Mouse (Mus musculus) heart, adult 2 months (tissue): Measurements from ENCODE around the gene Cdkn2b. TPM values are rescaled to one million over a fixed set of nuclear protein-coding genes. Genes with fewer than 3 reads are reported as not detected.

Experiments used
- DNase-seq, 2 experiments: peaks; one replicate each; pipeline ENCODE4 v3.0.0; 2021
- H3K27ac ChIP-seq: fragments of 200-600 bp; 2 replicates; pipeline ENCODE4 v1.8.1; 2022
- H3K27me3 ChIP-seq: fragments of 200-500 bp; 2 replicates; pipeline ENCODE4 v1.6.1; 2012; ENCODE audit warnings: mild to moderate bottlenecking, low read length, inconsistent platforms, mixed read lengths; ENCODE audit not compliant: control insufficient read depth, insufficient read depth
- H3K36me3 ChIP-seq: fragments of 200-500 bp; 2 replicates; pipeline ENCODE4 v1.6.1; 2012; ENCODE audit warnings: low read length, inconsistent platforms; ENCODE audit not compliant: control insufficient read depth, insufficient read depth
- H3K4me1 ChIP-seq: fragments of 200-500 bp; 2 replicates; pipeline ENCODE4 v1.6.1; 2011; ENCODE audit warnings: low read length; ENCODE audit not compliant: control insufficient read depth, insufficient read depth
- H3K4me3 ChIP-seq: fragments of 200-600 bp; 2 replicates; pipeline ENCODE4 v1.8.1; 2022
- H3K79me2 ChIP-seq: fragments of 200-500 bp; replicated peaks from 2 replicates; pipeline ENCODE4 v1.6.1; 2012; ENCODE audit warnings: mild to moderate bottlenecking, inconsistent platforms, low read length, moderate library complexity, mixed read lengths; ENCODE audit not compliant: control insufficient read depth, insufficient read depth
- H3K9ac ChIP-seq: fragments of 200-500 bp; 2 replicates; pipeline ENCODE4 v1.6.1; 2012; ENCODE audit warnings: low read depth, mild to moderate bottlenecking, control low read depth, inconsistent platforms, low read length, mixed read lengths
- CTCF ChIP-seq: fragments of 200-600 bp; IDR thresholded peaks from 2 replicates; pipeline ENCODE4 v1.8.1; 2022; ENCODE audit warnings: antibody characterized with exemption, mild to moderate bottlenecking, moderate library complexity
- EP300 ChIP-seq: fragments of 200-500 bp; IDR thresholded peaks from 2 replicates; pipeline ENCODE4 v1.6.1; 2011; ENCODE audit warnings: low read depth, low read length, control low read depth; ENCODE audit not compliant: insufficient read depth
- POLR2A ChIP-seq: fragments of 200-500 bp; IDR thresholded peaks from 2 replicates; pipeline ENCODE4 v1.6.1; 2011; ENCODE audit warnings: mild to moderate bottlenecking, low read depth, low read length, control low read depth; ENCODE audit not compliant: insufficient read depth
- WGBS: fragments of 180-500 bp; shearing (Covaris S2); methylation state at CpG from one replicate; pipeline ENCODE4 v1.1.7; 2018; 5-methylcytosine and 5-hydroxymethylcytosine counted together
- intact Hi-C: fragments of 180-260 bp; cut with DNase I; formaldehyde crosslinking; loops from one replicate; pipeline ENCODE4 v1.15.1; 2025
- polyA plus RNA-seq: library from polyadenylated mRNA; depleted of rRNA; stranded (reverse); fragments of >200 nt; gene quantifications from 2 replicates; pipeline ENCODE4 v1.2.3, GENCODE M21; 2012
- total RNA-seq, 2 experiments: library from RNA; stranded (reverse); gene quantifications; 2 replicates each; pipeline ENCODE4 v1.2.3; 2021

The Cdkn2b gene
- total and polyA plus RNA-seq, 3 experiments, result 0.39 to 0.94 (median 0.59) TPM

GRCm38 (mm10) chr4:89294486-89295440 is 16.1 kb downstream of the Cdkn2b start, which contains the start of gene Cdkn2a:
Gene Cdkn2a, minus strand, starts transcription at chr4:89294653.
- peak within 1 kb of the TSS; percentile 40; the same call in 1 of the 2 replicates for H3K27ac ChIP-seq
- H3K36me3 ChIP-seq, result no peaks in the 10 kb centered on the region
- no peaks in the 10 kb centered on the region for H3K79me2 ChIP-seq
- TF ChIP-seq CTCF, result peak; percentile 71
- TF ChIP-seq POLR2A, result no peak
- peaks cover 1% of the 10 kb centered on the region; the same call in 1 of the 2 replicates for H3K4me1 ChIP-seq
- DNase-seq, result peak; percentile 76 to 81
- intact Hi-C loops, result loop anchor here (5.0 kb wide), 2 partner anchors 147 to 233 kb away; no protein-coding TSS in a partner anchor
- under 1% methylated on average over 100 of the region's 117 CpGs for WGBS
- peaks cover 6% of the 10 kb centered on the region for H3K27me3 ChIP-seq
- peak within 1 kb of the TSS; percentile 90 for H3K4me3 ChIP-seq
- peak within 1 kb of the TSS; percentile 60 for H3K9ac ChIP-seq

GRCm38 (mm10) chr4:89294091-89294485 is 16.8 kb downstream of the Cdkn2b start:
- Histone ChIP-seq H3K27ac (no peak overlapping the region), H3K9ac (peak overlapping the region; percentile 60), H3K4me3 (peak overlapping the region; percentile 90), H3K36me3 (no peaks in the 10 kb centered on the region), H3K79me2 (no peaks in the 10 kb centered on the region), H3K4me1 (peaks cover 1% of the 10 kb centered on the region; the same call in 1 of the 2 replicates), H3K27me3 (peaks cover 6% of the 10 kb centered on the region)
- no peak for DNase-seq
- WGBS, result 14% methylated on average over 26 of the region's 26 CpGs
- TF ChIP-seq EP300 (no peak), CTCF (no peak), POLR2A (no peak)
- intact Hi-C loops, result loop anchor here (5.0 kb wide), 2 partner anchors 147 to 233 kb away; no protein-coding TSS in a partner anchor

DNA sequence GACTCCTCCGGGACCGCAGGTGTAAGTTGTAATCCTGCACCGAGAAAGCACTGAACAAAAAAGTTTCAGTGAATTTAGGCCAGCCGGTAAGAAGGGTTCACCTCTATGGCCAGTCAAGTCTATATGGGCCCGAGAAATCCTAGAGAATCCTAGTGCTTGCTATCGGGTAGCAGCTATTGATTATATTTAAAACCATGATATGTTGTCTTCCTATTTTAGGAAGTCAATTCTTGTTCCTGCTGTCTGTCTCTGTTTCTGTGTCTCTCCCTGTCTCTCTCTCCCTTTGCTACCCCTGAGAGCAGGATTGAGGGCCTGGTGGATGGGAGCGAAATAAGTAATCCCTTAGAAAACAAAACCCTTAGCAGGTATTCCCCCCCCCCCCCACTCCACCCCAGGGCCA is 17.3 kb downstream of the Cdkn2b start:
- H3K4me1 ChIP-seq, result peaks cover 1% of the 10 kb centered on the region; the same call in 1 of the 2 replicates
- intact Hi-C loops, result loop anchor here (5.0 kb wide), 2 partner anchors 146 to 234 kb away; no protein-coding TSS in a partner anchor
- no peaks in the 10 kb centered on the region for H3K79me2 ChIP-seq
- no peak for DNase-seq
- peaks cover 6% of the 10 kb centered on the region for H3K27me3 ChIP-seq
- H3K36me3 ChIP-seq, result no peaks in the 10 kb centered on the region
- 87% methylated on average over 7 of the region's 7 CpGs for WGBS
- H3K4me3 ChIP-seq, result no peak overlapping the region
- no peak overlapping the region for H3K27ac ChIP-seq
- TF ChIP-seq EP300, result no peak
- no peak for TF ChIP-seq CTCF
- no peak for TF ChIP-seq POLR2A
- no peak overlapping the region for H3K9ac ChIP-seq

DNA sequence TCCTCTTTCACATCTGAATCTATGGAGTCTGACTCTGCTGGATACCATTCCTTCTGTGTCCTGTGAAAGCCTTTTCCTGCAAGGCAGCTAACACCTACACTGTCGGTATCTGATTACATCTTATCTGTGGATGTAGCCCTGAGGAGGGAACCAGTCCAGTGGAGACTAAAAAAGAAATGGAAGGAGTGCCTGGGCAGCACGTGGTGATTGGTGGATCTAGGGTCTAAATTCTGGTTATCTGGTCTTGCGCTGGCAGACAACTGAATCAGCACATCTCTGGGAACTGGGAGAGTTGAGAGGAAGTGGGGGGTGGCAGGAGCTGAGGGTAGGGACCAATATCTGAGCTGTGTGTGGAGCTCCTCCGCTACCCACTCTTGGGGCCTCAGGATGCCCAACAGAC is 21.8 kb downstream of the Cdkn2b start:
- no peaks in the 10 kb centered on the region for H3K36me3 ChIP-seq
- intact Hi-C loops, result no loop called here
- no peak overlapping the region for H3K9ac ChIP-seq
- no peak overlapping the region for H3K27ac ChIP-seq
- no peak for DNase-seq
- H3K79me2 ChIP-seq, result no peaks in the 10 kb centered on the region
- TF ChIP-seq POLR2A (no peak), EP300 (no peak), CTCF (no peak)
- H3K4me3 ChIP-seq, result no peak overlapping the region
- peaks cover 6% of the 10 kb centered on the region for H3K27me3 ChIP-seq
- no peaks in the 10 kb centered on the region for H3K4me1 ChIP-seq
- 13% methylated on average over 4 of the region's 4 CpGs for WGBS

- Histone ChIP-seq H3K4me3 (no peak overlapping the region), H3K4me1 (no peaks in the 10 kb centered on the region), H3K79me2 (no peaks in the 10 kb centered on the region), H3K27me3 (peaks cover 16% of the 10 kb centered on the region), H3K9ac (no peak overlapping the region), H3K27ac (no peak overlapping the region), H3K36me3 (no peaks in the 10 kb centered on the region)
- TF ChIP-seq POLR2A, result no peak
- TF ChIP-seq CTCF, result no peak
- no peak for TF ChIP-seq EP300
- 17% methylated on average over 1 of the region's 1 CpGs for WGBS
- no peak for DNase-seq
- intact Hi-C loops, result no loop called here
Observed at GRCm38 (mm10) chr4:89286566-89286965, 24.3 kb downstream of the Cdkn2b start.

- Histone ChIP-seq H3K4me1 (no peaks in the 10 kb centered on the region), H3K27ac (no peak overlapping the region), H3K36me3 (no peaks in the 10 kb centered on the region), H3K4me3 (no peak overlapping the region), H3K79me2 (no peaks in the 10 kb centered on the region), H3K27me3 (peaks cover 16% of the 10 kb centered on the region), H3K9ac (no peak overlapping the region)
- WGBS, result 48% methylated on average over 7 of the region's 7 CpGs
- no peak for TF ChIP-seq CTCF
- no peak for TF ChIP-seq POLR2A
- TF ChIP-seq EP300, result no peak
- intact Hi-C loops, result no loop called here
- DNase-seq, result no peak
Observed at GRCm38 (mm10) chr4:89285688-89286087, 25.2 kb downstream of the Cdkn2b start.
